Mouse (Mus musculus) limb, embryonic 14.5 days (tissue): ENCODE results near the gene Ube2h. TPM values are rescaled to one million over a fixed set of nuclear protein-coding genes. Genes with fewer than 3 reads are reported as not detected.
A peak's percentile ranks its signal among the peaks of the same experiment; 100 is the strongest.

Source experiments
- ATAC-seq: fragments of 200-750 bp; cut with Nextera tagmentation; 2 replicates; pipeline ENCODE4 v1.8.0; 2017; ENCODE audit warnings: low read depth, moderate number of reproducible peaks, moderate TSS enrichment; ENCODE audit not compliant: low FRiP score
- DNase-seq: peaks from one replicate; pipeline ENCODE4 v3.0.0-alpha.2; 2015; ENCODE audit warnings: low spot score
- H3K27ac ChIP-seq: fragments of 300-500 bp; sonication (generic); replicated peaks from 2 replicates; pipeline ENCODE4 v1.5.1; 2014; ENCODE audit warnings: low read depth, mild to moderate bottlenecking, low read length, moderate library complexity, mixed read lengths
- H3K27me3 ChIP-seq: fragments of 300-500 bp; sonication (generic); 2 replicates; pipeline ENCODE4 v1.6.1; 2014; ENCODE audit warnings: low read length, mixed read lengths; ENCODE audit not compliant: control insufficient read depth, insufficient read depth
- H3K36me3 ChIP-seq: fragments of 300-500 bp; sonication (generic); 2 replicates; pipeline ENCODE4 v1.6.1; 2014; ENCODE audit warnings: mild to moderate bottlenecking, low read length, moderate library complexity, mixed read lengths; ENCODE audit not compliant: control insufficient read depth, insufficient read depth
- H3K4me1 ChIP-seq: fragments of 300-500 bp; sonication (generic); 2 replicates; pipeline ENCODE4 v1.6.1; 2014; ENCODE audit warnings: antibody characterized with exemption, low read length, mixed read lengths; ENCODE audit not compliant: control insufficient read depth, insufficient read depth
- H3K4me2 ChIP-seq: fragments of 300-500 bp; sonication (generic); replicated peaks from 2 replicates; pipeline ENCODE4 v1.6.1; 2014; ENCODE audit warnings: low read depth, mild to moderate bottlenecking, low read length, moderate library complexity; ENCODE audit not compliant: severe bottlenecking
- H3K4me3 ChIP-seq: fragments of 300-500 bp; sonication (generic); replicated peaks from 2 replicates; pipeline ENCODE4 v1.5.1; 2014; ENCODE audit warnings: low read length
- H3K9ac ChIP-seq: fragments of 300-500 bp; sonication (generic); 2 replicates; pipeline ENCODE4 v1.6.1; 2014; ENCODE audit warnings: mild to moderate bottlenecking, low read depth, low read length, moderate library complexity; ENCODE audit not compliant: severe bottlenecking
- H3K9me3 ChIP-seq: fragments of 300-500 bp; sonication (generic); 2 replicates; pipeline ENCODE4 v1.6.1; 2016; ENCODE audit warnings: low read length; ENCODE audit not compliant: control insufficient read depth
- POLR2A ChIP-seq: fragments of 200-500 bp; IDR thresholded peaks from 2 replicates; pipeline ENCODE4 v1.8.0; 2012; ENCODE audit warnings: inconsistent platforms, mild to moderate bottlenecking, moderate library complexity, borderline replicate concordance; ENCODE audit not compliant: insufficient read depth, insufficient read length; ENCODE audit errors: extremely low read depth
- WGBS: fragments of 180-500 bp; shearing (Covaris S2); extraction: QIAGEN DNeasy Blood & Tissue Kit; methylation state at CpG from one replicate; pipeline ENCODE4 v1.1.7; 2014; 5-methylcytosine and 5-hydroxymethylcytosine counted together
- polyA plus RNA-seq, 2 experiments: library from polyadenylated mRNA; depleted of rRNA in 1 of 2; stranded (reverse) in 1 of 2; unstranded in 1 of 2; fragments of >200 nt; fragmentation: Nextera tagmentation in 1 of 2; extraction: Ambion mirVana in 1 of 2; gene quantifications; 2 replicates each; pipeline versions ENCODE4 v1.2.1 to v1.2.3; 2012 to 2014

Gene Ube2h
- polyA plus RNA-seq, 2 experiments: 43.0 to 50.1 TPM

DNA sequence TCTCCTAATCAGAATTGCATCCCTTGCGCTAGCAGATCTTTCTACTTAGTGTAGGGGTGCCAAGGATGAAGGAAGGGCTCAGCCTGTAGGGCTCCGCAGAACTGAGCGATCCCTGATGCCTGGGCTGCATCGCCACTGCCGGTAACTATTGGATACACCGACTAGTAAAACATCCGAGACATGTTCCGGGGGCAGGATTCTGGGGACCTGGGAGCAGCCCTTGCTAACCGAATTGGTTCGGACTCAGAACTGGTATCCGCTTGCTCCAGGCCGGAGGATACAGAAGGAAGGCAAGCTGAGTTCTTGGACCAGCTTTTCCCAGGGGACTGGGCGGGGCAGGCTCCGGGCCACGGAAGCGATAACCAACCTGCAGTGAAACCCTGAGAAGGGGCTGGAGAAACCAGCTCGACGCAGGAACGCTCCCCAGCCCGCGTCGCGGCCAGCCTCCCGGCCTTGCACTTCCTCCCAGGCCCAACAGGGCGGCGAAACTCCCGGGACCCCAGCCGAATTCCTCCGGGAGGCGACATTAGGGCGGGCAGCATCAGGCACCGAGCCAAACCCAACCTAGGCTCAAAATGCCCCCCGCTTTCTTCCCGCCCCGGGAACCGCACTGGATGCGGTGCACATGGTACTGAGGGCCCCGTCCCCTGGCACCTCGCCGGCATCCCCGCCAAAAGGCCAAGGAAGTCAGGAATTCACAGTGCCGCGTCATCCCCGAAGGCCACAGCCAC lies 131.4 kb downstream of the Ube2h start:
- peak overlapping the region; percentile 54 for H3K4me2 ChIP-seq
- H3K27me3 ChIP-seq: peaks cover 82% of the 10 kb centered on the region
- H3K4me3 ChIP-seq: peak overlapping the region; percentile 34
- H3K36me3 ChIP-seq: no peaks in the 10 kb centered on the region
- WGBS: 2% methylated on average over 38 of the region's 44 CpGs
- no peak overlapping the region for H3K27ac ChIP-seq
- ATAC-seq (no peak), DNase-seq (no peak)
- TF ChIP-seq POLR2A: no peak
- peaks cover 21% of the 10 kb centered on the region for H3K4me1 ChIP-seq
- no peaks in the 10 kb centered on the region for H3K9me3 ChIP-seq
- H3K9ac ChIP-seq: peak overlapping the region; percentile 29; the same call in 1 of the 2 replicates

DNA sequence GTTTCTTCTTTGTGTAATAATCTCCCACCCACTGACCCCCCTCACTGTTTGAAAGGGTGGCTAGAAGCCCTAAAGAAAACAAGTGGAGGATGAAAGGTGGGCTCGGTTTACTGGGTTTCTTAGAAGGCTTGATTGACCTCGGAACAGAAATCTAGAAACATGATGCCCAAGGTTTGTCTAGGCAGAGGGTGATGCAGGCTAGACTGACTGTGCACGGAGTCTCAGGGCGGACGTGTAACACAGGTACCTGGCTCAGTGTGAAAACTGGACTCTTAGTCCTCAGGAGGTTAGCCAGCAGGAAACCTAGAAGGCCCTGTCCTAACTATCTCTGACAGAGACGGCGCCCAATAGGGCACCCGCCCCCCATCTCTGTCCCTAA lies 131.9 kb downstream of the Ube2h start:
- H3K27ac ChIP-seq: no peak overlapping the region

GRCm38 (mm10) chr6:30171967-30172366 lies 132.4 kb downstream of the Ube2h start:
- Histone ChIP-seq H3K36me3 (no peaks in the 10 kb centered on the region), H3K27me3 (peaks cover 75% of the 10 kb centered on the region), H3K4me1 (peaks cover 25% of the 10 kb centered on the region), H3K9me3 (no peaks in the 10 kb centered on the region), H3K4me3 (no peak overlapping the region), H3K4me2 (no peak overlapping the region), H3K27ac (no peak overlapping the region), H3K9ac (no peak overlapping the region)
- TF ChIP-seq POLR2A: no peak
- WGBS: 18% methylated on average over 10 of the region's 10 CpGs
- DNase-seq: no peak
- no peak for ATAC-seq

More for the DNA sequence above, 131.9 kb downstream of the Ube2h start:
- H3K9me3 ChIP-seq: no peaks in the 10 kb centered on the region
- H3K36me3 ChIP-seq: no peaks in the 10 kb centered on the region
- no peak for TF ChIP-seq POLR2A
- DNase-seq (no peak), ATAC-seq (no peak)
- 0 out of 2 replicates have a peak overlapping the region, but pooled peaks have one; percentile 29 for H3K9ac ChIP-seq
- H3K27me3 ChIP-seq: peaks cover 79% of the 10 kb centered on the region
- H3K4me2 ChIP-seq: peak overlapping the region; percentile 54
- WGBS: 6% methylated on average over 8 of the region's 8 CpGs
- peak overlapping the region; percentile 34; the same call in 1 of the 2 replicates for H3K4me3 ChIP-seq
- peaks cover 20% of the 10 kb centered on the region for H3K4me1 ChIP-seq

DNA sequence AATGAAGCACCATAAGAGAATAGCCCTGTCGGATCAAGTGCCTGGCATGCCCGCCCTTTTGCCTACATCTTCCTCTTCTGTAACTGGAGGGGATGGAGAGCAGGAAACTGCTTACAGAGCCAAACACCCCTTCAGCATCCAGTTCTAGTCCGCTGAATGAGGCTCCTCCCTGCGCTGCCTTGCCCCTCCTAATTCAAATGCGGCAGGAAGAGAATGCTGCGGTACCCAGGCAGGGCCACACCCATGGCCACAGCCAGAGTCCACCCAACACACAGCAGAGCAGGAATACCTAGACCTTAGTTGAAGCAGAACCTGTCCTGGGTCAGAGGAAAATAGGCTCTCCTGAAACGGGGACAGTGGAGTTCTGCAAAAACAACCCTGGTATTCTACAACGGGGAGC lies 133.1 kb downstream of the Ube2h start:
- 37% methylated on average over 8 of the region's 8 CpGs for WGBS
- no peak overlapping the region for H3K4me2 ChIP-seq
- H3K27ac ChIP-seq: no peak overlapping the region
- no peak overlapping the region for H3K9ac ChIP-seq
- peaks cover 25% of the 10 kb centered on the region for H3K4me1 ChIP-seq
- no peaks in the 10 kb centered on the region for H3K36me3 ChIP-seq
- peaks cover 67% of the 10 kb centered on the region for H3K27me3 ChIP-seq
- TF ChIP-seq POLR2A: no peak
- H3K9me3 ChIP-seq: no peaks in the 10 kb centered on the region
- DNase-seq: no peak
- no peak overlapping the region for H3K4me3 ChIP-seq
- no peak for ATAC-seq

DNA sequence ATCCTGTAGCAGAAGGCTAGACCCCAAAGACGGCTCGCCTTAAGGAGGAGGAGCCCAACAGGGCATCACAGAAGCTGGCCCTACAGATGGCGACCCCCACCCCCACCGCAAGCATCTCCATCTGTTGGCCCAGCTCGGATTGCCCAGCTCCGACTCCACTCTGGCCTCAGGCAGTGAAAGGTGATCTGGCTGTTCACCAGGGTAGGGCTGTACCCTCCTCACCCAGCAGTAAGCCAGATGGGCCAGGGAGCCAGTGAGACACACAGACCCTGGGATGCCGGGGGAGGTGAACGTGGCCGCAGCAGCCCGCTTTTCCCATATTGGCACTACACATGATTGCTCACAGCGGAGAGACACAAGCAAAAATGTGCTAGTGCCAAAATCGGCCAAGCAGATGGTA lies 135.2 kb downstream of the Ube2h start:
- ATAC-seq: 0 out of 2 replicates have a peak, but pooled peaks have one; percentile 20
- Histone ChIP-seq H3K4me2 (no peak overlapping the region), H3K27ac (no peak overlapping the region), H3K9ac (no peak overlapping the region), H3K27me3 (peaks cover 46% of the 10 kb centered on the region), H3K4me1 (peaks cover 9% of the 10 kb centered on the region; the same call in 1 of the 2 replicates), H3K4me3 (no peak overlapping the region), H3K36me3 (no peaks in the 10 kb centered on the region), H3K9me3 (no peaks in the 10 kb centered on the region)
- no peak for TF ChIP-seq POLR2A
- WGBS: 31% methylated on average over 12 of the region's 12 CpGs
- no peak for DNase-seq
